Mouse (Mus musculus) myocyte (in vitro differentiated cells): ENCODE measurements around the gene Gpr87.

ENCODE experiments used
- MAX ChIP-seq: IDR thresholded peaks from one replicate; pipeline ENCODE4 v1.6.1; 2011; ENCODE audit warnings: low read depth, mild to moderate bottlenecking, control low read depth
- POLR2A ChIP-seq: IDR thresholded peaks from one replicate; pipeline ENCODE4 v1.6.1; 2011; ENCODE audit warnings: low read depth, mild to moderate bottlenecking, control low read depth, moderate library complexity; ENCODE audit not compliant: insufficient read length
- USF1 ChIP-seq: IDR thresholded peaks from one replicate; pipeline ENCODE4 v1.6.1; 2011; ENCODE audit warnings: low read depth, mild to moderate bottlenecking, control low read depth, moderate library complexity

DNA sequence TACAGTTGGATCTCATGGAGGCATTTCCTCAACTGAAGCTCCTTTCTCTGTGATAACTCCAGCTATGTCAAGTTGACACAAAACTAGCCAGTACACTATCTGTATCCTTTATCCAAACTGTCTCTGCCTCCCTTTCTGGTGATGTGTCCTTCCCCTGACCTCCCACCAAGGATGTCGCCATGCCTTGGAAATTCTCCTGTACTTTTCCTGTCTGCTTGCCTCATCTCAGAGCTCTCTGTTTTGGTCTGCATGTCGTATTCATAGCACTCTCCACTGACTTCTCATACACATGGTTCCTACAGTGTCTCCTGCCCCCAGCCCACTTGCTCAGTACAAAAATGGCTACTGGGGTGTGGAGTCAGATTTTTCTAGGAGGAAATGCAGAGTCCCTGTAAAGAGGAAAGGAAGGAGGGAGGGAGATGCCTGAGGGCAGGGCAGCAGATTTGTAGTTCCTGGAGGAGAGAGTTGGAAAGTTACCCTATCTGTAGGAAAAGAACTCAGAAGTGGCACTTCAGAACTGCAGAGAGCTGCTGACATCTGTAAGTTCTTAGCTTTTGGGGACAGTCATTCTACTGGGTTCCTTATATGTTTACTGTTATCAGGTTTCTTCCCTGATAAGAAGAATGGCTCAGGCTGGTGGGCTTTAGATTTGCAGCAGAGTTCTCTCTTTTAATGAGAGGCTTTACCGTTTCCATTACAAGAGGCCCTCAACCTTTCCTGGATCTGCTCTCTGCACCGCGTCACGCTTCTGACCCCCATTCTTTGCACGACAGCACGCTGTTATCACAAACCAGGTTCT is 53.2 kb downstream of the Gpr87 start:
- TF ChIP-seq MAX, result no peak
- TF ChIP-seq USF1, result no peak
- TF ChIP-seq POLR2A, result no peak
